Mouse (Mus musculus) heart, embryonic 13.5 days (tissue): ENCODE data around the gene Htra1. TPM values are rescaled to one million over a fixed set of nuclear protein-coding genes. Genes with fewer than 3 reads are reported as not detected.
A peak's percentile ranks its signal among the peaks of the same experiment; 100 is the strongest.

Experiments used
- ATAC-seq: fragments of 200-750 bp; cut with Nextera tagmentation; 2 replicates; pipeline ENCODE4 v1.8.0; 2017; ENCODE audit warnings: moderate TSS enrichment; ENCODE audit not compliant: insufficient number of reproducible peaks, low FRiP score, low TSS enrichment; ENCODE audit errors: extremely low read depth
- H3K27ac ChIP-seq: fragments of 300-500 bp; sonication (generic); replicated peaks from 2 replicates; pipeline ENCODE4 v1.5.1; 2015; ENCODE audit warnings: moderate library complexity, mild to moderate bottlenecking, inconsistent platforms
- H3K27me3 ChIP-seq: fragments of 300-500 bp; sonication (generic); replicated peaks from 2 replicates; pipeline ENCODE4 v1.6.1; 2015; ENCODE audit warnings: mild to moderate bottlenecking, inconsistent platforms
- H3K36me3 ChIP-seq: fragments of 300-500 bp; sonication (generic); 2 replicates; pipeline ENCODE4 v1.6.1; 2015; ENCODE audit warnings: mild to moderate bottlenecking, inconsistent platforms
- H3K4me1 ChIP-seq: fragments of 300-500 bp; sonication (generic); 2 replicates; pipeline ENCODE4 v1.6.1; 2015; ENCODE audit warnings: inconsistent platforms
- H3K4me2 ChIP-seq: fragments of 300-500 bp; sonication (generic); 2 replicates; pipeline ENCODE4 v1.6.1; 2015; ENCODE audit warnings: inconsistent platforms, mild to moderate bottlenecking, moderate library complexity
- H3K4me3 ChIP-seq: fragments of 300-500 bp; sonication (generic); 2 replicates; pipeline ENCODE4 v1.5.1; 2015; ENCODE audit warnings: moderate library complexity, mild to moderate bottlenecking, inconsistent platforms
- H3K9ac ChIP-seq: fragments of 300-500 bp; sonication (generic); 2 replicates; pipeline ENCODE4 v1.6.1; 2015; ENCODE audit warnings: inconsistent platforms, mild to moderate bottlenecking, moderate library complexity
- H3K9me3 ChIP-seq: fragments of 300-500 bp; sonication (generic); 2 replicates; pipeline ENCODE4 v1.6.1; 2016; ENCODE audit warnings: inconsistent platforms
- WGBS: fragments of 180-500 bp; shearing (Covaris S2); methylation state at CpG from one replicate; pipeline ENCODE4 v1.1.7; 2015; ENCODE audit warnings: mixed read lengths; 5-methylcytosine and 5-hydroxymethylcytosine counted together
- polyA plus RNA-seq: library from polyadenylated mRNA; unstranded; fragments of >200 nt; fragmentation: Nextera tagmentation; extraction: Ambion mirVana; gene quantifications from 2 replicates; pipeline ENCODE4 v1.2.1, GENCODE M21; 2015

Gene Htra1
- 52.9 and 65.4 TPM in 2 replicates for polyA plus RNA-seq

DNA sequence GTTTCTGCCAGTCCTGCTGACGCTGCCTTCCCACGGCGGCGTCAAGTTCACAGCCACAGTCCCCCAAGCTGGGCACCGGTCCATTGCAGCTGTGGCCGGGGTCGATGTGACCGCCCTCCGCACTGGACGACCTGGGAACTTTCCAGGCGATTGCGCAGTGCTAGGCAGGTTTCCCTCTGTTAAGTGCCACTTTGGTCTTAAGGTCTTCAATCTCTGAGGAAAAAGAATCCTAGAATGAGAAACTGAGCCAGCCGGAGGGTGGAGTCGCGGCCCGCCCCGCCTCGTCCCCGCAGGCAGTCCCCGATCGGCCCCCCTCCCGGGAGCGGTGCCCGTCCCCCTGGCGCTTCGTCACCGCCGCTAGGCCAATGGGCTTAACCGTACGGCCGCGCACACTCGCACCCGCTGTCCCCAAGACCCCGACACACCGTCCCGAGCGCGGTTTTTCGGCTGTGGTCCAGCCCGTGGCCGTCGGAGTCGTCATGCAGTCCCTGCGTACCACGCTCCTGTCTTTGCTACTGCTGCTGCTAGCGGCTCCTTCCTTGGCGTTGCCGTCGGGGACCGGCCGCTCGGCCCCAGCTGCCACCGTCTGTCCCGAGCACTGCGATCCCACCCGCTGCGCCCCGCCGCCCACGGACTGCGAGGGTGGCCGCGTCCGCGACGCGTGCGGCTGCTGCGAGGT lies at the start of gene Htra1:
Gene Htra1, plus strand, starts transcription at position 319 of the 679 bp plus-strand sequence.
- H3K27me3 ChIP-seq = peaks cover 73% of the 10 kb centered on the region
- H3K4me2 ChIP-seq = peak within 1 kb of the TSS; percentile 96
- H3K4me3 ChIP-seq = peak within 1 kb of the TSS; percentile 73
- H3K9me3 ChIP-seq = no peaks in the 10 kb centered on the region
- H3K27ac ChIP-seq = peak within 1 kb of the TSS; percentile 48
- under 1% methylated on average over 70 of the region's 70 CpGs for WGBS
- no peaks in the 10 kb centered on the region for H3K36me3 ChIP-seq
- peaks cover 52% of the 10 kb centered on the region for H3K4me1 ChIP-seq
- peak; percentile 61; the same call in 1 of the 2 replicates for ATAC-seq
- peak within 1 kb of the TSS; percentile 85 for H3K9ac ChIP-seq

DNA sequence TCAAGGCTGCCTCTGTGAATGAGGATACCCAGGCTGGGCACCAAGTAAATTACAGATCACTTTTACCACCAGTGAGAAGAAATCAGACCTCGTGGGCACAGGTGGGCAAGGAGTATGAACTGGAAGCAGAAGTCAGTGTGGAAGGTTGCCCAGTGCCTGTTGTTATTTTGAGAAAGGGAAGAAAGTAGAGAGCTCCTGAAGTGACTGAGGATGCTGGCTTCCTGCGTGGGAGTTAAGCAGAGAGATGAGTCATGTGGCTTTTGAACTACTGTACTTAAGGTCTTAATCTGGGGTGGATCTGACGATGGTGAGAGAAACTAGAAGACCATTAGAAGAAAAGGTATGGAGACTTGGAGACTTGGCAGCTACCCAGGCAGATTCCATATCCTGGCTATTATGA lies 49.7 kb upstream of the Htra1 start:
- H3K36me3 ChIP-seq = peaks cover 40% of the 10 kb centered on the region
- 47% methylated on average over 3 of the region's 3 CpGs for WGBS
- no peak overlapping the region for H3K9ac ChIP-seq
- peaks cover 45% of the 10 kb centered on the region for H3K4me1 ChIP-seq
- no peak overlapping the region for H3K4me2 ChIP-seq
- H3K27me3 ChIP-seq = no peaks in the 10 kb centered on the region
- 0 out of 2 replicates have a peak overlapping the region, but pooled peaks have one; percentile 12 for H3K27ac ChIP-seq
- no peaks in the 10 kb centered on the region for H3K9me3 ChIP-seq
- ATAC-seq = no peak
- no peak overlapping the region for H3K4me3 ChIP-seq

DNA sequence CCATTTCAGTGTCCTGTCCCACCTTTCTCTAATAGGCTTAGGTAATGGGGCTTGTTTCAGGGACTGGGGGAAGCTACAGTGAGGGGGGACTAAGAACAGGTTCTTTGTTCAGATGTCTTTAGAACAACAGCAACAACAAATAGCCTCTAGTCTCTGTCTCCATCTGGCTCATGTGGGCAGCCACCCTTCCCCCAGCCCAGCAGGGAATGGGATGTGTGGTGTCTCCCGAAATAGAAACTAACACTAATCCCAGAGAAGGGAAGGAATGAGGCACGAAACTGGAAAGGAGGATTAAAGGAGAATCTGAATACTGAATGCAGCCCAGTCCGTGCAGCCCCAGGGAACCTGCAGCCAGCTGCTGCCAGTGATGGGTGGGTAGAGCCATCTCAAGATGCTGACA lies 48.0 kb upstream of the Htra1 start:
- H3K9me3 ChIP-seq = no peaks in the 10 kb centered on the region
- peaks cover 47% of the 10 kb centered on the region for H3K36me3 ChIP-seq
- peaks cover 45% of the 10 kb centered on the region for H3K4me1 ChIP-seq
- H3K4me2 ChIP-seq = peak overlapping the region; percentile 58
- WGBS = 22% methylated on average over 3 of the region's 3 CpGs
- H3K27me3 ChIP-seq = no peaks in the 10 kb centered on the region
- ATAC-seq = no peak
- peak overlapping the region; percentile 11; the same call in 1 of the 2 replicates for H3K4me3 ChIP-seq
- H3K9ac ChIP-seq = peak overlapping the region; percentile 59
- H3K27ac ChIP-seq = peak overlapping the region; percentile 92

DNA sequence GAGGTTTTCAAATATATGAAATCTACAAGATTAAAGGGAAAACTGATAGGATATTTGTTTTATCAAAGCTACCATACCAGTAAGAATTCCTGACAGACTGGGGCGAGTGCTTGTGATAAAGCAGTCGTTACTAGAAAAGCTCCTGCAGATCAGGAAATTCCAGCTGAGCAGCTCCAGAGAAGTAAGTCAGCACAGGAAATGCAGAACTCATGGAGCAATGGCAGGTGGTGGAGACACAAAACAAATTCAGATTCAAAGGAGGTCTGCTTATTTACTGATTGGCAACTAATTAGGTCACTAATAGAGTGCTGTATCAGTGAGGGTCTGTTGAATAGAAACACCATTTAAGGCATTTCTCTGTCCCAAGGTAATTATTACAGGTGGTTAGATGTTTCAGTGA lies 45.0 kb upstream of the Htra1 start:
- no peak overlapping the region for H3K4me3 ChIP-seq
- no peaks in the 10 kb centered on the region for H3K9me3 ChIP-seq
- H3K4me1 ChIP-seq = peaks cover 44% of the 10 kb centered on the region
- no peak overlapping the region for H3K9ac ChIP-seq
- peak overlapping the region; percentile 39 for H3K27ac ChIP-seq
- H3K27me3 ChIP-seq = no peaks in the 10 kb centered on the region
- no peak overlapping the region for H3K4me2 ChIP-seq
- peaks cover 46% of the 10 kb centered on the region for H3K36me3 ChIP-seq
- no peak for ATAC-seq
- WGBS = 10% methylated on average over 2 of the region's 2 CpGs

DNA sequence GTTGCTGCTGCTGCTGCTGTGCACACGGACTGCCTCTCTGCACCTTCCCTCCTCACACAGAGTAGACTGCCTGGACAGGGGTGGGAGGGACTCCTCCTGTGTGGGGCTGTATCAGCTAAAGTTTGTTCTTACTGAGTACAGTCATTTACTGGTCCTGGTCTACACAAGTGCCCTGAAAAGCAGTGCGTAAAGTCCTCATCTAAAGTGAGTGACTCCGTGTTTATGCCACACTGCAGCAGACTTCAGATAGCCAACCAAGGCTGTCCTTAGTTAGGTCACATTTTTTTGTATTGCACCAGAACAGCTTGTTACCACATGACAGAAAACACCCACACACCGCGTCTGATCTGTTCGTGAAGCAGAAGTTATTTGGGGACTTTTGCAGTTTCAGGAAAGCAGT lies 42.9 kb upstream of the Htra1 start:
- Histone ChIP-seq H3K4me1 (peaks cover 28% of the 10 kb centered on the region), H3K27ac (no peak overlapping the region), H3K9me3 (no peaks in the 10 kb centered on the region), H3K27me3 (no peaks in the 10 kb centered on the region), H3K9ac (no peak overlapping the region), H3K36me3 (peaks cover 55% of the 10 kb centered on the region), H3K4me2 (no peak overlapping the region), H3K4me3 (no peak overlapping the region)
- ATAC-seq = no peak
- 64% methylated on average over 6 of the region's 6 CpGs for WGBS

DNA sequence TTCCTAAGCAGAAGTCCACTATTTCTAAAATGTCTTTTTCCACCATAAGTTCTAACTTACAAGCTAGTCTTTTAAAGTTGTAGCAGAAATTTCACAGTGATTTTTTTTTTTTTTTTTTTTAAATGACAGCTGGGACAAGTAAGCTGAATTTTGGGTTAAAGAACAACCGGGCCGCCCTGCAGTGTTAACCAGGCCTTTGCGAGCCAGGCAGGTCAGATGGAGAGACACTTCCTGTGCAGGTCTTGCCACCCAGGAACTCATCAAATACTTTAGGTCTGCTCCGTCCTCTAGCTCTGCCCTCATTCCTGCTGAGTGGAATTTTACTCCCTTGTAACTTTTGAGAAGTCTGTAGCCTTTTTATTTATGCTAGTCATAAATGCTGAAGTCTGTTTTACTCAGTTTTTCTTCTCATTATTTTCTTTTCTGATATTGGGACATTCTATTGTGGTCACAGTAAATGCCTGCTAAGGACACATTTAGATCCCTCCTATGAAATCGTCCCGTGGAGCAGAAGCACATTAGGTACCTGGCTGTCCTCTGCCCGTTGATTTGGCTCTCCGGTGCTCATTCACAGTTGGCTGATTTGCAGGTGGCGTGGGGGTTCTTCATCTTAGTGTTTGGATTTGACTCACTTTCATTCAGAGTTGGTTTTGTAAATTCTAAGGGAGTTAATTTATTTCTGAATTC lies 40.8 kb upstream of the Htra1 start:
- 85% methylated on average over 9 of the region's 9 CpGs for WGBS

DNA sequence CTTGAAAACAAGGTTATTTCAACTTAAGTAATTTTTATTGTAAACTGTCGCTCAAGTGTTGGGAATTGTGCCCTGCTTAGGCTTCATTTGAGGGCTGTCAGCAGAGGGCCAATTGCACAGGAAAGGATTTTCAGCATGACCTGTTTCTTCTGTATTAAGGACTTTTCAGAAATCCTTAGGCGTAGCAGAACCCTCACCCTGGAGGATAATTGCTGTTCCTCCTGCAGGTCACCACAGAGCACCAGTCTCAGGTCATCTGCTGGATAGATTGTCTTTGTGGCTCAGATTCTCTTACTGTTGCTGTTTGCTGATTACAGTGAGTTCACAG lies 40.3 kb upstream of the Htra1 start:
- no peak overlapping the region for H3K4me3 ChIP-seq
- no peak for ATAC-seq
- H3K4me2 ChIP-seq = no peak overlapping the region
- no peaks in the 10 kb centered on the region for H3K9me3 ChIP-seq
- H3K9ac ChIP-seq = no peak overlapping the region
- peaks cover 7% of the 10 kb centered on the region for H3K4me1 ChIP-seq
- no peaks in the 10 kb centered on the region for H3K27me3 ChIP-seq
- peaks cover 73% of the 10 kb centered on the region for H3K36me3 ChIP-seq
- WGBS = 90% methylated on average over 2 of the region's 2 CpGs
- H3K27ac ChIP-seq = no peak overlapping the region

More for the DNA sequence above, 40.8 kb upstream of the Htra1 start:
- ATAC-seq = no peak
- no peak overlapping the region for H3K4me2 ChIP-seq
- peaks cover 12% of the 10 kb centered on the region for H3K4me1 ChIP-seq
- H3K27me3 ChIP-seq = no peaks in the 10 kb centered on the region
- H3K36me3 ChIP-seq = peaks cover 68% of the 10 kb centered on the region
- H3K4me3 ChIP-seq = no peak overlapping the region
- no peak overlapping the region for H3K27ac ChIP-seq
- no peaks in the 10 kb centered on the region for H3K9me3 ChIP-seq
- H3K9ac ChIP-seq = no peak overlapping the region

DNA sequence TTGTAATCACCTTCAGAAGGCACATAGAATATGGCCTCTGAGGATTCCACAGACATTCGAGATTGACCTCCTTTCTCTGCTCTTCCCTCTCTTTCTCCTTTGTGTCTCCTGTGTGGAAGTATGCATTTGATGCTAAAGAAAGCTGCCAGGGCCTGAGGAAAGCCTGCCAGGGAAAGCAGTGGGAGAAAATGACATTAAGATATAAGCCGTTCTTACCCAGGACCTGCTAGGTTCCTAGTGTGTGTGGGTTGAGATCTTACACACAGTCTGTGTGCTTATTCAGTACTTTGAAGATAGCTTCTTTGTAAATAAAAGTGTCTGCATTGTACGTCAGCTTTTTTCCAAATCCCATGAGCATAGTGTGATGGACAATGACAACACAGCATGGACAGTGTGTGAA lies 39.8 kb upstream of the Htra1 start:
- H3K36me3 ChIP-seq = peaks cover 78% of the 10 kb centered on the region
- H3K27me3 ChIP-seq = no peaks in the 10 kb centered on the region
- peaks cover 2% of the 10 kb centered on the region for H3K4me1 ChIP-seq
- H3K27ac ChIP-seq = no peak overlapping the region
- H3K4me2 ChIP-seq = no peak overlapping the region
- WGBS = 68% methylated on average over 3 of the region's 3 CpGs
- ATAC-seq = no peak
- no peak overlapping the region for H3K9ac ChIP-seq
- no peaks in the 10 kb centered on the region for H3K9me3 ChIP-seq
- no peak overlapping the region for H3K4me3 ChIP-seq

DNA sequence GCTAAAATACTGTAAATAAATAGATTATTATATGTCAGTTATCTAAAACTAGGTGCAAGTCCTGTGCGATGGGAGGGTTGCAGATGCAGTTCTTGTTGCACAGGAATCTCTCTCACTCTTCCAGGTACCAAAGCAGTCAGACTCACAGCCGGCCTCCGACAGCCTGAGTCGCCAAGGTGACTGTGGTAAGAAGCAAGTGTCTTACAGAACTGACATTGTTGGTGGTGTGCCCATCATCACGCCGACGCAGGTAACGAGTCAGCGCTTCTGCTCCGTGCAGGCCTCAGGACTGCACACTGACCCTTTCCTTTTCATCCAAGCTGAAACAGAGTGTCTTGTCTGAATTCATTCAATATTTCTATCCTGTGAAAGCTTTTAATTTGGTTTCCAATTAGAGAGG lies 38.7 kb upstream of the Htra1 start:
- H3K4me3 ChIP-seq = no peak overlapping the region
- no peaks in the 10 kb centered on the region for H3K4me1 ChIP-seq
- H3K9ac ChIP-seq = no peak overlapping the region
- no peak for ATAC-seq
- H3K36me3 ChIP-seq = peaks cover 79% of the 10 kb centered on the region
- WGBS = 83% methylated on average over 10 of the region's 10 CpGs
- no peaks in the 10 kb centered on the region for H3K27me3 ChIP-seq
- no peak overlapping the region for H3K27ac ChIP-seq
- H3K9me3 ChIP-seq = no peaks in the 10 kb centered on the region
- H3K4me2 ChIP-seq = no peak overlapping the region

DNA sequence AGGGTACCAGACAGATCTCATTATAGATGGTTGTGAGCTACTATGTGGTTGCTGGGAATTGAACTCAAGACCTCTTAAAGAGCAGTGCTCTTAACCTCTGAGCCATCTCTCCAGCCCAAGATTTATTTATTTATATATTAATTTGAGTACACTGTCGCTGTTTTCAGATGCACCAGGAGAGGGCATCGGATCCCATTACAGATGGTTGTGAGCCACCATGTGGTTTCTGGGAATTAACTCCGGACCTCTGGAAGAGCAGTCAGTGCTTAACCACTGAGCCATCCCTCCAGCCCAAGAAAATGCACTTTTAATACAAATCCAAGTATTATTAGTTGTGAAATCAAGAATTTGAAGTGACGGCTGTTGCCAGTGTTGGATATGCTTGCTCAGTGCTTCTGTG lies 37.5 kb upstream of the Htra1 start:
- no peaks in the 10 kb centered on the region for H3K4me1 ChIP-seq
- H3K36me3 ChIP-seq = peaks cover 80% of the 10 kb centered on the region
- H3K27ac ChIP-seq = no peak overlapping the region
- 82% methylated on average over 4 of the region's 4 CpGs for WGBS
- H3K9me3 ChIP-seq = no peaks in the 10 kb centered on the region
- H3K4me2 ChIP-seq = no peak overlapping the region
- H3K27me3 ChIP-seq = no peaks in the 10 kb centered on the region
- no peak for ATAC-seq
- H3K9ac ChIP-seq = no peak overlapping the region
- H3K4me3 ChIP-seq = no peak overlapping the region

DNA sequence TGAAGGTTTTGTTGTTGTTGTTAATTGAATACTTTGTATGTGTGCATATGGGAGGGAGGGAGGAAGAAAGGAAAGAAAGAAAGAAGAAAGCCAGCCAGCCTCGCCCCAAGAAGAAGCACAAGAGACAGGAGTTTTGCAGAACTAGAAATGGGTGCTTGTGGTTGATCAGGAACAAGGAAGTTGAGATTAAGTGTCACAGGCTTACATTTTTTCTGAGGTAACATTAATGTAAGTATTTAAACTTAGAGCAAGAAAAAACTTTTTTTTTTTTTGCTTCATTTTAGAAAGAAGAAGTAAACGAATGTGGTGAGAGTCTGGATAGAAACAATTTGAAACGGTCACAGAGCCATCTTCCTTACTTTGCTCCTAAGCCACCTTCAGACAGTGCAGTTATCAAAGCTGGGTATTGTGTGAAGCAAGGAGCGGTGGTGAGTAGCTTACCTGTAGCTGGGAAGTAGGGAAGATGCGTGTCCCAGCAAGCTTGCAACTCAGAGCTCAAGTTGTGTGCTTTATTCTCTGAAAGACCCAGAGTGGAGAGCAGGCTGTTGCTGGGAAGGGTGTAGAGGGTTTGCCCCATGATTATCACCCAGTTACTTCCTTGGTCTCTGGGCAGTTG lies 35.6 kb upstream of the Htra1 start:
- Histone ChIP-seq H3K9me3 (no peaks in the 10 kb centered on the region), H3K27ac (no peak overlapping the region), H3K4me2 (no peak overlapping the region), H3K4me3 (no peak overlapping the region), H3K27me3 (no peaks in the 10 kb centered on the region), H3K36me3 (peaks cover 90% of the 10 kb centered on the region), H3K9ac (no peak overlapping the region), H3K4me1 (no peaks in the 10 kb centered on the region)
- ATAC-seq = no peak
- WGBS = 87% methylated on average over 5 of the region's 5 CpGs
